Mouse (Mus musculus) thymus, postnatal 0 days (tissue): ENCODE data around the gene Ccdc85b. TPM values are rescaled to one million over a fixed set of nuclear protein-coding genes. Genes with fewer than 3 reads are reported as not detected.

Experiments
- DNase-seq: peaks from one replicate; pipeline ENCODE4 v3.0.0-alpha.2; 2015; ENCODE audit warnings: low spot score
- polyA plus RNA-seq: library from polyadenylated mRNA; unstranded; fragments of >200 nt; fragmentation: Nextera tagmentation; extraction: Ambion mirVana; gene quantifications from 2 replicates; pipeline ENCODE4 v1.2.1, GENCODE M21; 2015

The Ccdc85b gene
- polyA plus RNA-seq, 1 experiment from 2014 or later = 8.2 TPM

GRCm38 (mm10) chr19:5425906-5426565, 31.7 kb downstream of the Ccdc85b start:
- no peak for DNase-seq

- DNase-seq = peak; percentile 97
Measured at GRCm38 (mm10) chr19:5424782-5425741, 32.6 kb downstream of the Ccdc85b start, which contains the start of the genes Drap1 and AI837181. TSS of gene Drap1 (minus strand) at chr19:5424979. TSS of gene AI837181 (plus strand) at chr19:5425144.

GRCm38 (mm10) chr19:5424092-5424781, 33.5 kb downstream of the Ccdc85b start:
- DNase-seq = peak; percentile 77

GRCm38 (mm10) chr19:5423561-5423960, 34.1 kb downstream of the Ccdc85b start:
- DNase-seq = no peak

- DNase-seq = no peak
Measured at GRCm38 (mm10) chr19:5422895-5423443, 34.7 kb downstream of the Ccdc85b start.

- no peak for DNase-seq
Measured at GRCm38 (mm10) chr19:5422267-5422666, 35.4 kb downstream of the Ccdc85b start.

GRCm38 (mm10) chr19:5421784-5422183, 35.9 kb downstream of the Ccdc85b start:
- no peak for DNase-seq

- no peak for DNase-seq
Measured at GRCm38 (mm10) chr19:5420579-5420978, 37.1 kb downstream of the Ccdc85b start.

- DNase-seq = no peak
Measured at GRCm38 (mm10) chr19:5419630-5420029, 38.1 kb downstream of the Ccdc85b start.

- no peak for DNase-seq
Measured at GRCm38 (mm10) chr19:5418750-5419466, 38.8 kb downstream of the Ccdc85b start.

GRCm38 (mm10) chr19:5414534-5414957, 43.1 kb downstream of the Ccdc85b start:
- DNase-seq = no peak

GRCm38 (mm10) chr19:5413840-5414239, 43.9 kb downstream of the Ccdc85b start:
- no peak for DNase-seq

- DNase-seq = no peak
Measured at GRCm38 (mm10) chr19:5411961-5412360, 45.7 kb downstream of the Ccdc85b start.

- DNase-seq = no peak
Measured at GRCm38 (mm10) chr19:5410641-5411040, 47.1 kb downstream of the Ccdc85b start.

- no peak for DNase-seq
Measured at GRCm38 (mm10) chr19:5409068-5409467, 48.6 kb downstream of the Ccdc85b start.

- DNase-seq = no peak
Measured at GRCm38 (mm10) chr19:5408057-5409001, 49.4 kb downstream of the Ccdc85b start.

GRCm38 (mm10) chr19:5407133-5407532, 50.6 kb downstream of the Ccdc85b start:
- DNase-seq = peak; percentile 81

GRCm38 (mm10) chr19:5406531-5407126, 51.1 kb downstream of the Ccdc85b start:
- peak; percentile 74 for DNase-seq

- DNase-seq = peak; percentile 76
Measured at GRCm38 (mm10) chr19:5405924-5406323, 51.8 kb downstream of the Ccdc85b start.
